ENCODE assay signal across 8 mouse cellular contexts in genomic region chr2:30042445-30042844, GRCm38 (mm10). TPM values are rescaled to one million over a fixed set of nuclear protein-coding genes. Genes with fewer than 3 reads are reported as not detected.
DNase-seq lines count a peak whose midpoint lies in the region.

No protein-coding gene starts in this region.

- peak; percentile 81 for DNase-seq in CD4-positive helper T cell, adult 2 months (ENCODE audit: low read depth, low spot score)
- peak; percentile 85 for DNase-seq in WW6 (ENCODE audit: low read depth, low spot score)
- peak; percentile 61 to 83 for DNase-seq in cerebellum, postnatal 4 days (ENCODE audit: low spot score in 2 of 2)
- DNase-seq in gastrocnemius, postnatal 4 days (ENCODE audit: low spot score in 2 of 2): peak; percentile 76 to 85
- peak; percentile 85 to 96 for DNase-seq in kidney, postnatal 36 days
- DNase-seq in lung, postnatal 10 days: peak; percentile 90
- peak; percentile 88 for DNase-seq in right cerebral cortex, postnatal 4 days
- peak; percentile 54 to 72 for DNase-seq in urinary bladder, postnatal 36 days (ENCODE audit: low spot score in 2 of 2)

RNA-seq across cellular contexts. Expression of gene Wdr34, which starts 6.2 kb away (rescaled TPM):
- total RNA-seq in gastrocnemius, postnatal 4 days (2021): 10 to 100 TPM; 10.2 to 12.2 TPM

RNA-seq across cellular contexts. Expression of gene Set, which starts 14.7 kb away (rescaled TPM):
- total RNA-seq in gastrocnemius, postnatal 4 days (2021): 100 to 1,000 TPM; 155 to 163 TPM

RNA-seq across cellular contexts. Expression of gene Pkn3, which starts 35.0 kb away (rescaled TPM):
- 1 to 10 TPM; 8.0 to 9.6 TPM for total RNA-seq in gastrocnemius, postnatal 4 days (2021)

RNA-seq across cellular contexts. Expression of gene Zdhhc12, which starts 51.0 kb away (rescaled TPM):
- total RNA-seq in gastrocnemius, postnatal 4 days (2021): 1 to 10 TPM; 4.5 to 5.7 TPM

Comparison
In these comparisons a context has a peak if more than half of its experiments do, and no peak if none do; other contexts are left out.
1. Peak in every context shown above with its lines: DNase-seq.